Mouse (Mus musculus) embryonic facial prominence, embryonic 12.5 days (tissue): ENCODE measurements around the gene Wdr90. TPM values are rescaled to one million over a fixed set of nuclear protein-coding genes. Genes with fewer than 3 reads are reported as not detected.
A peak's percentile ranks its signal among the peaks of the same experiment; 100 is the strongest.

ENCODE experiments used
- ATAC-seq: fragments of 200-750 bp; cut with Nextera tagmentation; 2 replicates; pipeline ENCODE4 v1.8.0; 2017; ENCODE audit not compliant: insufficient number of reproducible peaks, insufficient read depth, low FRiP score, low TSS enrichment
- H3K27ac ChIP-seq: fragments of 300-500 bp; sonication (generic); 2 replicates; pipeline ENCODE4 v1.5.1; 2016; ENCODE audit warnings: mild to moderate bottlenecking
- H3K27me3 ChIP-seq: fragments of 300-500 bp; sonication (generic); 2 replicates; pipeline ENCODE4 v1.6.1; 2016; ENCODE audit warnings: mild to moderate bottlenecking, moderate library complexity
- H3K36me3 ChIP-seq: fragments of 300-500 bp; sonication (generic); 2 replicates; pipeline ENCODE4 v1.6.1; 2016; ENCODE audit warnings: mild to moderate bottlenecking
- H3K4me1 ChIP-seq: fragments of 300-500 bp; sonication (generic); 2 replicates; pipeline ENCODE4 v1.6.1; 2016
- H3K4me2 ChIP-seq: fragments of 300-500 bp; sonication (generic); replicated peaks from 2 replicates; pipeline ENCODE4 v1.6.1; 2016; ENCODE audit warnings: mild to moderate bottlenecking, moderate library complexity
- H3K4me3 ChIP-seq: fragments of 300-500 bp; sonication (generic); 2 replicates; pipeline ENCODE4 v1.5.1; 2016; ENCODE audit warnings: mild to moderate bottlenecking
- H3K9ac ChIP-seq: fragments of 300-500 bp; sonication (generic); 2 replicates; pipeline ENCODE4 v1.6.1; 2016; ENCODE audit warnings: mild to moderate bottlenecking, moderate library complexity
- H3K9me3 ChIP-seq: fragments of 300-500 bp; sonication (generic); 2 replicates; pipeline ENCODE4 v1.6.1; 2016; ENCODE audit warnings: mild to moderate bottlenecking, moderate library complexity
- WGBS: fragments of 180-500 bp; shearing (Covaris S2); methylation state at CpG from one replicate; pipeline ENCODE4 v1.1.7; 2016; 5-methylcytosine and 5-hydroxymethylcytosine counted together
- polyA plus RNA-seq: library from polyadenylated mRNA; unstranded; fragments of >200 nt; fragmentation: Nextera tagmentation; extraction: Ambion mirVana; gene quantifications from 2 replicates; pipeline ENCODE4 v1.2.1, GENCODE M21; 2016

Gene Wdr90
- polyA plus RNA-seq, 1 experiment from 2014 or later, result 36.3 TPM

GRCm38 (mm10) chr17:25841117-25841880, 20.0 kb downstream of the Wdr90 start, which contains the start of gene Gm20683:
Gm20683 (minus strand) TSS chr17:25841763.
- H3K9me3 ChIP-seq, result no peaks in the 10 kb centered on the region
- no peak within 1 kb of the TSS for H3K27ac ChIP-seq
- no peak within 1 kb of the TSS for H3K4me2 ChIP-seq
- no peak within 1 kb of the TSS for H3K4me3 ChIP-seq
- H3K4me1 ChIP-seq, result peaks cover 27% of the 10 kb centered on the region
- ATAC-seq, result no peak
- H3K36me3 ChIP-seq, result peaks cover 58% of the 10 kb centered on the region
- no peak within 1 kb of the TSS for H3K9ac ChIP-seq
- H3K27me3 ChIP-seq, result no peaks in the 10 kb centered on the region
- 92% methylated on average over 22 of the region's 22 CpGs for WGBS

GRCm38 (mm10) chr17:25840519-25840918, 20.8 kb downstream of the Wdr90 start:
- no peak overlapping the region for H3K9ac ChIP-seq
- WGBS, result 91% methylated on average over 6 of the region's 6 CpGs
- H3K4me1 ChIP-seq, result peaks cover 35% of the 10 kb centered on the region
- no peaks in the 10 kb centered on the region for H3K27me3 ChIP-seq
- no peak overlapping the region for H3K4me2 ChIP-seq
- H3K4me3 ChIP-seq, result no peak overlapping the region
- no peak overlapping the region for H3K27ac ChIP-seq
- H3K9me3 ChIP-seq, result no peaks in the 10 kb centered on the region
- H3K36me3 ChIP-seq, result peaks cover 57% of the 10 kb centered on the region
- no peak for ATAC-seq

GRCm38 (mm10) chr17:25839455-25840235, 21.7 kb downstream of the Wdr90 start:
- peaks cover 43% of the 10 kb centered on the region for H3K4me1 ChIP-seq
- WGBS, result 86% methylated on average over 14 of the region's 14 CpGs
- H3K4me3 ChIP-seq, result no peak overlapping the region
- peaks cover 59% of the 10 kb centered on the region for H3K36me3 ChIP-seq
- no peak overlapping the region for H3K4me2 ChIP-seq
- H3K27me3 ChIP-seq, result no peaks in the 10 kb centered on the region
- no peaks in the 10 kb centered on the region for H3K9me3 ChIP-seq
- no peak for ATAC-seq
- no peak overlapping the region for H3K27ac ChIP-seq
- no peak overlapping the region for H3K9ac ChIP-seq

- peaks cover 50% of the 10 kb centered on the region for H3K4me1 ChIP-seq
- no peaks in the 10 kb centered on the region for H3K27me3 ChIP-seq
- no peak overlapping the region for H3K4me3 ChIP-seq
- no peaks in the 10 kb centered on the region for H3K9me3 ChIP-seq
- H3K27ac ChIP-seq, result no peak overlapping the region
- no peak overlapping the region for H3K4me2 ChIP-seq
- H3K36me3 ChIP-seq, result peaks cover 59% of the 10 kb centered on the region
- H3K9ac ChIP-seq, result no peak overlapping the region
- no peak for ATAC-seq
- 88% methylated on average over 4 of the region's 4 CpGs for WGBS
Observed at GRCm38 (mm10) chr17:25838904-25839303, 22.4 kb downstream of the Wdr90 start.

GRCm38 (mm10) chr17:25837533-25837932, 23.8 kb downstream of the Wdr90 start:
- Histone ChIP-seq H3K27me3 (no peaks in the 10 kb centered on the region), H3K4me1 (peaks cover 43% of the 10 kb centered on the region), H3K9ac (no peak overlapping the region), H3K27ac (no peak overlapping the region), H3K4me3 (peak overlapping the region; percentile 36; the same call in 1 of the 2 replicates), H3K36me3 (peaks cover 58% of the 10 kb centered on the region), H3K9me3 (no peaks in the 10 kb centered on the region), H3K4me2 (peak overlapping the region; percentile 79)
- no peak for ATAC-seq
- 53% methylated on average over 3 of the region's 3 CpGs for WGBS

- no peaks in the 10 kb centered on the region for H3K27me3 ChIP-seq
- H3K9me3 ChIP-seq, result no peaks in the 10 kb centered on the region
- H3K27ac ChIP-seq, result no peak within 1 kb of the TSS
- H3K36me3 ChIP-seq, result peaks cover 53% of the 10 kb centered on the region
- H3K4me1 ChIP-seq, result peaks cover 43% of the 10 kb centered on the region
- ATAC-seq, result no peak
- H3K9ac ChIP-seq, result peak within 1 kb of the TSS; percentile 55
- WGBS, result 2% methylated on average over 28 of the region's 29 CpGs
- peak within 1 kb of the TSS; percentile 79 for H3K4me2 ChIP-seq
- peak within 1 kb of the TSS; percentile 36 for H3K4me3 ChIP-seq
Observed at GRCm38 (mm10) chr17:25837076-25837410, 24.3 kb downstream of the Wdr90 start, which contains the start of gene Rhbdl1. Rhbdl1 (minus strand) TSS chr17:25837295.

GRCm38 (mm10) chr17:25836397-25837075, 24.8 kb downstream of the Wdr90 start:
- peaks cover 50% of the 10 kb centered on the region for H3K36me3 ChIP-seq

GRCm38 (mm10) chr17:25835816-25836215, 25.5 kb downstream of the Wdr90 start:
- ATAC-seq, result no peak
- H3K27ac ChIP-seq, result no peak overlapping the region
- H3K4me1 ChIP-seq, result peaks cover 54% of the 10 kb centered on the region
- H3K36me3 ChIP-seq, result peaks cover 50% of the 10 kb centered on the region
- H3K9me3 ChIP-seq, result no peaks in the 10 kb centered on the region
- H3K27me3 ChIP-seq, result no peaks in the 10 kb centered on the region
- 91% methylated on average over 16 of the region's 16 CpGs for WGBS
- no peak overlapping the region for H3K4me3 ChIP-seq
- H3K9ac ChIP-seq, result 0 out of 2 replicates have a peak overlapping the region, but pooled peaks have one; percentile 55
- peak overlapping the region; percentile 79; the same call in 1 of the 2 replicates for H3K4me2 ChIP-seq

More at GRCm38 (mm10) chr17:25836397-25837075, 24.8 kb downstream of the Wdr90 start:
- ATAC-seq, result no peak
- H3K4me2 ChIP-seq, result peak overlapping the region; percentile 79
- peak overlapping the region; percentile 36 for H3K4me3 ChIP-seq
- H3K4me1 ChIP-seq, result peaks cover 48% of the 10 kb centered on the region
- peak overlapping the region; percentile 55 for H3K9ac ChIP-seq
- no peaks in the 10 kb centered on the region for H3K27me3 ChIP-seq
- no peak overlapping the region for H3K27ac ChIP-seq
- H3K9me3 ChIP-seq, result no peaks in the 10 kb centered on the region
- WGBS, result 21% methylated on average over 23 of the region's 23 CpGs

GRCm38 (mm10) chr17:25835301-25835700, 26.0 kb downstream of the Wdr90 start:
- H3K27ac ChIP-seq, result no peak overlapping the region
- 0 out of 2 replicates have a peak overlapping the region, but pooled peaks have one; percentile 79 for H3K4me2 ChIP-seq
- no peak overlapping the region for H3K4me3 ChIP-seq
- no peak overlapping the region for H3K9ac ChIP-seq
- no peaks in the 10 kb centered on the region for H3K27me3 ChIP-seq
- no peaks in the 10 kb centered on the region for H3K9me3 ChIP-seq
- H3K4me1 ChIP-seq, result peaks cover 59% of the 10 kb centered on the region
- 96% methylated on average over 7 of the region's 7 CpGs for WGBS
- no peak for ATAC-seq
- H3K36me3 ChIP-seq, result peaks cover 50% of the 10 kb centered on the region

- peaks cover 49% of the 10 kb centered on the region for H3K36me3 ChIP-seq
- H3K27ac ChIP-seq, result no peak overlapping the region
- H3K27me3 ChIP-seq, result no peaks in the 10 kb centered on the region
- peaks cover 65% of the 10 kb centered on the region for H3K4me1 ChIP-seq
- ATAC-seq, result no peak
- 92% methylated on average over 12 of the region's 12 CpGs for WGBS
- H3K4me2 ChIP-seq, result peak overlapping the region; percentile 79
- H3K9me3 ChIP-seq, result no peaks in the 10 kb centered on the region
- H3K9ac ChIP-seq, result peak overlapping the region; percentile 87
- H3K4me3 ChIP-seq, result peak overlapping the region; percentile 69
Observed at GRCm38 (mm10) chr17:25834595-25835222, 26.6 kb downstream of the Wdr90 start.

- ATAC-seq, result no peak
- H3K4me3 ChIP-seq, result peak overlapping the region; percentile 69
- no peaks in the 10 kb centered on the region for H3K9me3 ChIP-seq
- H3K27me3 ChIP-seq, result no peaks in the 10 kb centered on the region
- H3K36me3 ChIP-seq, result peaks cover 42% of the 10 kb centered on the region
- 39% methylated on average over 6 of the region's 6 CpGs for WGBS
- H3K27ac ChIP-seq, result peak overlapping the region; percentile 89
- H3K4me1 ChIP-seq, result peaks cover 69% of the 10 kb centered on the region
- H3K4me2 ChIP-seq, result peak overlapping the region; percentile 79
- peak overlapping the region; percentile 87 for H3K9ac ChIP-seq
Observed at GRCm38 (mm10) chr17:25833961-25834594, 27.2 kb downstream of the Wdr90 start.
